Mouse (Mus musculus): ENCODE measurements around the gene Scarb2.

GRCm38 (mm10) chr5:92486758-92487157, 19.9 kb downstream of the Scarb2 start:
- TF ChIP-seq FOSL1 (IDR thresholded peaks at IDR 0.05; ENCODE audit: insufficient read depth, low read length, poor library complexity, severe bottlenecking) = no peak
- no peak for TF ChIP-seq MYOG (IDR thresholded peaks at IDR 0.05; ENCODE audit: control insufficient read depth, extremely low read depth, insufficient read length)
- no peak for TF ChIP-seq MAX (IDR thresholded peaks at IDR 0.05)
- TF ChIP-seq CTCF (IDR thresholded peaks at IDR 0.05; ENCODE audit: control insufficient read depth, insufficient read depth, insufficient read length) = no peak
- no peak for TF ChIP-seq MYOD1 (IDR thresholded peaks at IDR 0.05; ENCODE audit: control insufficient read depth, insufficient read length, low read depth)
- TF ChIP-seq USF1 (IDR thresholded peaks at IDR 0.05; ENCODE audit: low read depth) = no peak

All from C2C12 (cell line).